Mouse (Mus musculus) gastrocnemius, postnatal 14 days (tissue): ENCODE measurements around the gene Spata13. TPM values are rescaled to one million over a fixed set of nuclear protein-coding genes. Genes with fewer than 3 reads are reported as not detected.
A peak's percentile ranks its signal among the peaks of the same experiment; 100 is the strongest.

Source experiments
- DNase-seq: peaks from one replicate; pipeline ENCODE4 v3.0.0; 2021; ENCODE audit warnings: mixed read lengths
- intact Hi-C: fragments of 180-260 bp; cut with DNase I; formaldehyde crosslinking; loops from one replicate; pipeline ENCODE4 v1.15.1; 2025; ENCODE audit warnings: low total_unique reads
- total RNA-seq, 2 experiments: library from RNA; stranded (reverse); gene quantifications; 2 replicates each; pipeline ENCODE4 v1.2.3; 2021

Gene Spata13
- total RNA-seq, 2 experiments from 2014 or later: 8.4 to 15.3 TPM

GRCm38 (mm10) chr14:60739155-60739554, 105.4 kb downstream of the Spata13 start:
- intact Hi-C loops: no loop called here

GRCm38 (mm10) chr14:60739616-60740015, 105.8 kb downstream of the Spata13 start:
- no peak for DNase-seq
- intact Hi-C loops: no loop called here

More at GRCm38 (mm10) chr14:60739155-60739554, 105.4 kb downstream of the Spata13 start:
- no peak for DNase-seq

- DNase-seq: no peak
- intact Hi-C loops: no loop called here
Observed at GRCm38 (mm10) chr14:60740507-60740906, 106.7 kb downstream of the Spata13 start.

GRCm38 (mm10) chr14:60741033-60741432, 107.2 kb downstream of the Spata13 start:
- intact Hi-C loops: no loop called here
- DNase-seq: no peak

- DNase-seq: peak; percentile 28
- intact Hi-C loops: no loop called here
Observed at GRCm38 (mm10) chr14:60741490-60741981, 107.7 kb downstream of the Spata13 start.

GRCm38 (mm10) chr14:60743681-60744080, 109.9 kb downstream of the Spata13 start:
- intact Hi-C loops: no loop called here
- no peak for DNase-seq

GRCm38 (mm10) chr14:60745201-60745600, 111.4 kb downstream of the Spata13 start:
- intact Hi-C loops: no loop called here
- DNase-seq: no peak

- intact Hi-C loops: no loop called here
Observed at GRCm38 (mm10) chr14:60746141-60746540, 112.3 kb downstream of the Spata13 start.

GRCm38 (mm10) chr14:60747154-60747870, 113.5 kb downstream of the Spata13 start:
- DNase-seq: no peak
- intact Hi-C loops: no loop called here

More at GRCm38 (mm10) chr14:60746141-60746540, 112.3 kb downstream of the Spata13 start:
- DNase-seq: no peak

GRCm38 (mm10) chr14:60749880-60750279, 116.1 kb downstream of the Spata13 start:
- DNase-seq: no peak
- intact Hi-C loops: no loop called here

GRCm38 (mm10) chr14:60751581-60751980, 117.8 kb downstream of the Spata13 start:
- intact Hi-C loops: no loop called here
- DNase-seq: no peak

- intact Hi-C loops: no loop called here
Observed at GRCm38 (mm10) chr14:60752892-60753800, 119.3 kb downstream of the Spata13 start.

GRCm38 (mm10) chr14:60753801-60754126, 120.0 kb downstream of the Spata13 start:
- intact Hi-C loops: no loop called here
- no peak for DNase-seq

More at GRCm38 (mm10) chr14:60752892-60753800, 119.3 kb downstream of the Spata13 start:
- no peak for DNase-seq

GRCm38 (mm10) chr14:60754656-60755055, 120.9 kb downstream of the Spata13 start:
- intact Hi-C loops: no loop called here
- no peak for DNase-seq

- intact Hi-C loops: no loop called here
- DNase-seq: no peak
Observed at GRCm38 (mm10) chr14:60756271-60756670, 122.5 kb downstream of the Spata13 start.

- DNase-seq: no peak
- intact Hi-C loops: no loop called here
Observed at GRCm38 (mm10) chr14:60757265-60757664, 123.5 kb downstream of the Spata13 start.

GRCm38 (mm10) chr14:60757722-60758121, 123.9 kb downstream of the Spata13 start:
- DNase-seq: no peak
- intact Hi-C loops: no loop called here

- intact Hi-C loops: no loop called here
- no peak for DNase-seq
Observed at GRCm38 (mm10) chr14:60759097-60759496, 125.3 kb downstream of the Spata13 start.

GRCm38 (mm10) chr14:60761801-60762200, 128.0 kb downstream of the Spata13 start:
- intact Hi-C loops: loop anchor here (10.0 kb wide), 1 partner anchor 237 kb away; no protein-coding TSS in a partner anchor

GRCm38 (mm10) chr14:60762754-60763153, 129.0 kb downstream of the Spata13 start:
- DNase-seq: no peak
- intact Hi-C loops: loop anchor here (10.0 kb wide), 1 partner anchor 238 kb away; no protein-coding TSS in a partner anchor

More at GRCm38 (mm10) chr14:60761801-60762200, 128.0 kb downstream of the Spata13 start:
- no peak for DNase-seq
